Comparison of ENCODE assay signal across 18 mouse cellular contexts in the genomic region with DNA sequence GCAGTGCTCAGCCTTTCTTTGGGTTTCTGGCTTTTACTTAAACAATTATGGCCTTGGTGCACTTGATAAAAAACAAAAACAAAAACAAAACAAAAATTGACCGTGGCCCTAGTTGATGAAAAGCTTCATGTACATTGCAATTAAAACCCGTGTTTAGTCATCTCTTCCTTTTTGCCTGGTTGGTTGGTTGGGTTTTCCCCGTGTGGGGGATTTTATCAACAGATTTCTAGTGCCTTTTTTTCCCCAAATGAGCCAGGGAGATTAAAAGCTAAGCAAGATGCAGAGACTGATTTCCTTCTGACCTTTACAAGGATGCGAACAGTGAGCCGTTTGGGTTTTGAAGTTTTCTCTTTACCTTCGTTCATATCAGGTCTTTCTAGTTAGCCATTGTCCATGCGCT.
"Had no signal": no experiment of that assay in that cellular context is flagged by ENCODE, and none has a peak within 500 bp of the region (broad histone marks: within the 10 kb centered on the region; RNA-seq: fewer than 3 reads in every experiment).

No protein-coding gene starts in this region.

- DNase-seq: lung, adult 18-20 months; lung, embryonic 14.5 days; lung, postnatal 10 days; lung, postnatal 4 days; midbrain, embryonic 14.5 days; retina, postnatal 1 day; right cerebral cortex, adult 18-20 months; right cerebral cortex, postnatal 25 days; right cerebral cortex, postnatal 4 days; spleen, adult 18-20 months; thymus, adult 2 months; thymus, postnatal 25 days; thymus, postnatal 4 days had no signal

- H3K4me2 ChIP-seq: lung, embryonic 14.5 days; midbrain, embryonic 12.5 days; neural tube, embryonic 13.5 days; neural tube, embryonic 15.5 days had no signal

- H3K27me3 ChIP-seq: midbrain, embryonic 12.5 days; neural tube, embryonic 13.5 days; neural tube, embryonic 15.5 days had no signal

- H3K27ac ChIP-seq: midbrain, embryonic 10.5 days; midbrain, embryonic 12.5 days; neural tube, embryonic 13.5 days; neural tube, embryonic 15.5 days had no signal

- H3K36me3 ChIP-seq: midbrain, embryonic 10.5 days; midbrain, embryonic 12.5 days; neural tube, embryonic 13.5 days; neural tube, embryonic 15.5 days had no signal

- H3K4me1 ChIP-seq: midbrain, embryonic 10.5 days; midbrain, embryonic 12.5 days; neural tube, embryonic 13.5 days; neural tube, embryonic 15.5 days had no signal

- H3K9ac ChIP-seq: lung, embryonic 14.5 days; midbrain, embryonic 12.5 days; neural tube, embryonic 13.5 days; neural tube, embryonic 15.5 days had no signal

- H3K4me3 ChIP-seq: midbrain, embryonic 10.5 days; midbrain, embryonic 12.5 days; myocyte; neural tube, embryonic 13.5 days; neural tube, embryonic 15.5 days had no signal

- H3K9me3 ChIP-seq: midbrain, embryonic 10.5 days; midbrain, embryonic 12.5 days; neural tube, embryonic 13.5 days; neural tube, embryonic 15.5 days had no signal
